31 mouse cellular contexts compared by ENCODE assay signal in genomic region chr9:115493765-115494164, GRCm38 (mm10).
DNase-seq lines count a peak whose midpoint lies in the region; ATAC-seq and TF ChIP-seq lines count a peak whose summit lies in the region.
"Had no signal": no experiment of that assay in that cellular context is flagged by ENCODE, and none has a peak within 500 bp of the region (broad histone marks: within the 10 kb centered on the region; RNA-seq: fewer than 3 reads in every experiment).

No protein-coding gene starts in this region.

- WGBS in forebrain, embryonic 16.5 days = 90% methylated on average over 2 of the region's 2 CpGs
- 94% methylated on average over 2 of the region's 2 CpGs for WGBS in forebrain, embryonic 10.5 days
- WGBS in midbrain, embryonic 14.5 days = 93% methylated on average over 2 of the region's 2 CpGs

- DNase-seq in forebrain, embryonic 10.5 days (ENCODE audit: extremely low spot score, low spot score) = no peak
- peak; percentile 23 to 26 for DNase-seq in layer of hippocampus, adult 2 months (ENCODE audit: low spot score in 2 of 2)
- no peak for DNase-seq in layer of hippocampus, postnatal 10 days (ENCODE audit: low spot score in 2 of 2)
- peak; percentile 35 for DNase-seq in brain, adult 2 months (ENCODE audit: low read depth, low spot score)
- DNase-seq in layer of hippocampus, adult 9-11 months = peak; percentile 51
- DNase-seq in midbrain, embryonic 14.5 days = no peak
- DNase-seq: adrenal gland, postnatal 25 days; cerebellum, adult 8-10 months; cerebellum, postnatal 25 days; heart, adult 2 months; heart, postnatal 4 days; kidney, adult 9 months; kidney, postnatal 10 days; liver, embryonic 13.5 days; lung, adult 18-20 months; lung, postnatal 4 days; right cerebral cortex, postnatal 14 days; spleen, adult 18-20 months; thymus, postnatal 4 days had no signal

- H3K9ac ChIP-seq in forebrain, embryonic 16.5 days (replicated peaks; ENCODE audit: low read depth, low read length) = no peak overlapping the region
- no peak overlapping the region for H3K9ac ChIP-seq in midbrain, embryonic 14.5 days (replicated peaks; ENCODE audit: low read length)
- H3K9ac ChIP-seq: embryonic facial prominence, embryonic 15.5 days; heart, embryonic 12.5 days; hindbrain, embryonic 14.5 days; liver, embryonic 13.5 days; midbrain, embryonic 12.5 days; neural tube, embryonic 13.5 days had no signal

- peak; percentile 85 for ATAC-seq in forebrain, embryonic 16.5 days
- no peak for ATAC-seq in midbrain, embryonic 14.5 days (ENCODE audit: low FRiP score, low TSS enrichment)
- ATAC-seq: intestine, postnatal 0 days; lung, postnatal 0 days had no signal

- no peaks in the 10 kb centered on the region; the same call in 1 of the 2 replicates for H3K4me1 ChIP-seq in forebrain, embryonic 16.5 days (replicated peaks; ENCODE audit: control insufficient read depth, insufficient read depth, low read length)
- 0 out of 2 replicates have a peak, but pooled peaks cover 3% of the 10 kb centered on the region for H3K4me1 ChIP-seq in forebrain, embryonic 10.5 days
- no peaks in the 10 kb centered on the region for H3K4me1 ChIP-seq in midbrain, embryonic 14.5 days (ENCODE audit: control insufficient read depth, insufficient read depth, low read length)
- H3K4me1 ChIP-seq: embryonic facial prominence, embryonic 10.5 days; embryonic facial prominence, embryonic 15.5 days; liver, embryonic 13.5 days; midbrain, embryonic 12.5 days; neural tube, embryonic 13.5 days had no signal

- no peak overlapping the region for H3K4me3 ChIP-seq in forebrain, embryonic 16.5 days (replicated peaks; ENCODE audit: low read length)
- H3K4me3 ChIP-seq in forebrain, embryonic 10.5 days = no peak overlapping the region
- no peak overlapping the region for H3K4me3 ChIP-seq in layer of hippocampus, adult 2 months
- H3K4me3 ChIP-seq in midbrain, embryonic 14.5 days (replicated peaks; ENCODE audit: low read depth, low read length) = no peak overlapping the region
- H3K4me3 ChIP-seq: embryonic facial prominence, embryonic 10.5 days; embryonic facial prominence, embryonic 15.5 days; heart, adult 2 months; heart, embryonic 12.5 days; left cerebral cortex, adult 2 months; liver, embryonic 13.5 days; megakaryocyte, embryonic 14.5 days; midbrain, embryonic 12.5 days; neural tube, embryonic 13.5 days had no signal

- H3K4me2 ChIP-seq in forebrain, embryonic 16.5 days (ENCODE audit: low read length) = no peak overlapping the region
- no peak overlapping the region for H3K4me2 ChIP-seq in midbrain, embryonic 14.5 days (ENCODE audit: low read length)
- H3K4me2 ChIP-seq: embryonic facial prominence, embryonic 15.5 days; heart, embryonic 12.5 days; hindbrain, embryonic 14.5 days; liver, embryonic 13.5 days; midbrain, embryonic 12.5 days; neural tube, embryonic 13.5 days had no signal

- H3K27ac ChIP-seq in forebrain, embryonic 16.5 days (ENCODE audit: low read length) = no peak overlapping the region
- no peak overlapping the region for H3K27ac ChIP-seq in forebrain, embryonic 10.5 days
- no peak overlapping the region for H3K27ac ChIP-seq in layer of hippocampus, adult 2 months
- H3K27ac ChIP-seq in midbrain, embryonic 14.5 days (replicated peaks; ENCODE audit: low read depth, low read length) = no peak overlapping the region
- H3K27ac ChIP-seq: embryonic facial prominence, embryonic 10.5 days; embryonic facial prominence, embryonic 15.5 days; heart, adult 2 months; hindbrain, embryonic 14.5 days; left cerebral cortex, adult 2 months; liver, embryonic 13.5 days; midbrain, embryonic 12.5 days; neural tube, embryonic 13.5 days; stomach, postnatal 0 days had no signal

- no peaks in the 10 kb centered on the region for H3K9me3 ChIP-seq in forebrain, embryonic 16.5 days (ENCODE audit: control insufficient read depth, low read length)
- no peaks in the 10 kb centered on the region for H3K9me3 ChIP-seq in forebrain, embryonic 10.5 days
- no peaks in the 10 kb centered on the region for H3K9me3 ChIP-seq in midbrain, embryonic 14.5 days (ENCODE audit: control insufficient read depth, low read length)
- H3K9me3 ChIP-seq: embryonic facial prominence, embryonic 10.5 days; embryonic facial prominence, embryonic 15.5 days; heart, embryonic 12.5 days; liver, embryonic 13.5 days; megakaryocyte, embryonic 14.5 days; midbrain, embryonic 12.5 days; neural tube, embryonic 13.5 days had no signal

- TF ChIP-seq CTCF in layer of hippocampus, adult 2 months (conservative IDR thresholded peaks at IDR 0.05) = no peak

- no peaks in the 10 kb centered on the region for H3K27me3 ChIP-seq in forebrain, embryonic 16.5 days (replicated peaks; ENCODE audit: control insufficient read depth, insufficient read depth, low read length)
- H3K27me3 ChIP-seq in forebrain, embryonic 10.5 days (ENCODE audit: poor library complexity, severe bottlenecking) = no peaks in the 10 kb centered on the region
- no peaks in the 10 kb centered on the region for H3K27me3 ChIP-seq in midbrain, embryonic 14.5 days (ENCODE audit: control insufficient read depth, insufficient read depth, low read length)
- H3K27me3 ChIP-seq: embryonic facial prominence, embryonic 15.5 days; liver, embryonic 13.5 days; midbrain, embryonic 12.5 days; neural tube, embryonic 13.5 days had no signal

- H3K36me3 ChIP-seq in forebrain, embryonic 16.5 days (ENCODE audit: control insufficient read depth, insufficient read depth) = no peaks in the 10 kb centered on the region
- no peaks in the 10 kb centered on the region for H3K36me3 ChIP-seq in forebrain, embryonic 10.5 days (replicated peaks)
- H3K36me3 ChIP-seq in midbrain, embryonic 14.5 days (ENCODE audit: control insufficient read depth, insufficient read depth, low read length) = no peaks in the 10 kb centered on the region
- H3K36me3 ChIP-seq: embryonic facial prominence, embryonic 10.5 days; embryonic facial prominence, embryonic 15.5 days; heart, embryonic 12.5 days; liver, embryonic 13.5 days; midbrain, embryonic 12.5 days; neural tube, embryonic 13.5 days had no signal

Comparison
In these comparisons a context has a peak if more than half of its experiments do, and no peak if none do; other contexts are left out.
1. DNase-seq: peak in layer of hippocampus, adult 2 months (2 of 2), brain, adult 2 months (single experiment) and layer of hippocampus, adult 9-11 months (single experiment); none in forebrain, embryonic 10.5 days (single experiment), layer of hippocampus, postnatal 10 days (0 of 2) and midbrain, embryonic 14.5 days (single experiment).